Mouse (Mus musculus): ENCODE results near the gene Fgf9.

DNA sequence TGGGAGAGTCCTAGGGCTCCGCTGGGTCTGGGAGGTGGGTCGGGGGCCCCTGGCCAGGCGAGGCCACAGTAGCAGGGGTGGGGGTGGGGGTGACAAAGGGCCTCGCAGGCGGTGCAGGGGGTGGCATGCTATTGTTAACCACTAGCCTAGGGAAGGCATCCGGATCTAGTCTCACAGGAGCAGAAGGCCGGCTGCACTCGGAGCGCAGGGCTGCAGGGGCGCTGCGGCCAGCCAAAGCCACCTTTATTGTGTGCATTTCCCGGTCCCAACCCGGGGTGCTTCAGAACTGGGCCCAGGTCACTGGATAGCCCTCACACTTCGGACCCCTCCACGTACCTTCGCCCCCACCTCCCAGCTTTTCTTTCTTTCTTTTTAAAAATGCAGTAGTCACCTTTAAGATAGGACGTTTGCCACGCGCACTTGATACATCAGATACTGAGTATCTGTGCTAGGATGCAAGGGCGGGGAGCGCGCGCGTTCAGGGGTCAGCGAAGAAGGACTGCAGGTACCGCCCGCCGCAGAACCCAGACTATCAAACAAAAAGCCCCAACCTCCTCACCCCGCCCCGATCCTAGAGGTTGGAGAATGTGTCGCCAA is 5.2 kb downstream of the Fgf9 start:
- TF ChIP-seq CTCF (IDR thresholded peaks at IDR 0.05; ENCODE audit: low read depth) (peak; percentile 30), EP300 (IDR thresholded peaks at IDR 0.05; ENCODE audit: low read depth) (no peak)

Measured in heart, postnatal 0 days (tissue).